Comparison of ENCODE assay signal across 8 mouse cellular contexts in the genomic region with DNA sequence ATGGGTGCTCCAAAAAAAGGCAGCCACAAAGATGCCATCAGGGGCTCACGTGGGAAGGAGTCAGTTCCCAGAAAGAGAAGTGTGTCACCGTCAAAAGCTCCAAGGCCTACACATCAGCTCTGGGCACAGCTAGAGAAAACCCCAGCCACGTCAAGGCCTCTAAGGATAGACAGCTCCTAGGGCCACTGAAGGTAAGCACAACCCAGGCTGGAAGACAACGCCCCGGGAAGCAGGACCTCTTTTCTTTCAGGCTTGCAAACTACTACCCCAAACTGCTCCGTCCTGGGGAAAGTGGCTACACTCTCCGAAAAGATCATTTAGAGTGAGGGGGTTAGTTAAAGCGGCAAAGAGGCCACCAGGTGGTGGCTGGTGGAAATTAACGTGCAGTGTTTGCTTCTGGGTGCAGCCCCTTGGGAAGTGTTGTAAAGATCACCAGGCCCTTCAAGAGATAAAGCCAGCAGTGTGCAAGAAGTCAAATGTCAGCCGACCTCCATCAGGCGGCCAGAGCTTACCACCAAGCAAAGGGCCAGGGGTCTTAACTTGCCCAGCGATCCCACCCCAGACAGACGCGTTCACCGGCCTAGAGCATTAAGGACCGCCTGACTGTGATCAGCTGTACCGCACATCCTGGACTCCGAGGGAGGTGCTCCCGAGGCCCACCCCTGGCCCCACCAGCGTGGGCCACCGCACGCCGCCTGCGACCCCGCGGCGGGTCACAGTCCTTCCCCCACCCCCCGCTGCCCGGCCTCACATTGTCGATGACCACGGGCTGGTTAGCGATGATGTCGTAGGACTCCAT. TPM values are rescaled to one million over a fixed set of nuclear protein-coding genes. Genes with fewer than 3 reads are reported as not detected.
DNase-seq lines count a peak whose midpoint lies in the region; ATAC-seq and TF ChIP-seq lines count a peak whose summit lies in the region.
"Had no signal": no experiment of that assay in that cellular context is flagged by ENCODE, and none has a peak within 500 bp of the region (broad histone marks: within the 10 kb centered on the region; RNA-seq: fewer than 3 reads in every experiment).

No protein-coding gene starts in this region.

- peak overlapping the region; percentile 41 for H3K27ac ChIP-seq in CH12.LX (ENCODE audit: insufficient read depth, low read depth)
- peak overlapping the region; percentile 98 for H3K27ac ChIP-seq in gastrocnemius, adult 2 months
- peak overlapping the region; percentile 68 for H3K27ac ChIP-seq in neural tube, embryonic 14.5 days (ENCODE audit: low read depth, low read length)

- no peaks in the 10 kb centered on the region for H3K27me3 ChIP-seq in CH12.LX (replicated peaks)
- H3K27me3 ChIP-seq in neural tube, embryonic 14.5 days (ENCODE audit: control insufficient read depth, insufficient read depth, low read length) = no peaks in the 10 kb centered on the region

- peaks cover 27% of the 10 kb centered on the region for H3K79me2 ChIP-seq in CH12.LX (replicated peaks; ENCODE audit: control insufficient read depth, extremely low read depth, insufficient read depth, poor library complexity, severe bottlenecking)

- in situ Hi-C loops in CH12.LX (cut with MboI; ENCODE audit: low pct_ligation_motif_present, low pct_unique_long_range_greater_than_20kb, low sequenced_read_pairs) = no loop called here

- peak overlapping the region; percentile 87 to 97 (median 89) for H3K4me3 ChIP-seq in CH12.LX (replicated peaks in 1 of 3; ENCODE audit: low read depth in 2 of 3, low read length in 2 of 3, poor library complexity in 1 of 3)
- H3K4me3 ChIP-seq in gastrocnemius, adult 2 months = peak overlapping the region; percentile 89
- peak overlapping the region; percentile 72 for H3K4me3 ChIP-seq in neural tube, embryonic 14.5 days (ENCODE audit: low read depth, low read length)

- intact Hi-C loops in gastrocnemius, adult 2 months (cut with DNase I) = loop anchor here (2.0 kb wide), 1 partner anchor 14 kb away; no protein-coding TSS in a partner anchor

- TF ChIP-seq RAD21 in CH12.LX (IDR thresholded peaks at IDR 0.05; ENCODE audit: low read depth, low read length) = peak; percentile 17

- no peak for TF ChIP-seq EP300 in CH12.LX (IDR thresholded peaks at IDR 0.05; ENCODE audit: low read length)

- no peak for TF ChIP-seq POLR2A in CH12.LX (IDR thresholded peaks at IDR 0.05; ENCODE audit: low read depth, low read length)

- WGBS in neural tube, embryonic 14.5 days = under 1% methylated on average over 33 of the region's 33 CpGs

- peak overlapping the region; percentile 70 for H3K4me2 ChIP-seq in CH12.LX (ENCODE audit: insufficient read depth, low read depth, poor library complexity, severe bottlenecking)
- H3K4me2 ChIP-seq in neural tube, embryonic 14.5 days (ENCODE audit: low read depth, low read length) = peak overlapping the region; percentile 83

- H3K9me3 ChIP-seq in CH12.LX (replicated peaks; ENCODE audit: low read length) = peaks cover 10% of the 10 kb centered on the region
- H3K9me3 ChIP-seq in neural tube, embryonic 14.5 days (ENCODE audit: control insufficient read depth, low read length) = no peaks in the 10 kb centered on the region

- peak; percentile 78 for ATAC-seq in neural tube, embryonic 14.5 days (ENCODE audit: low read depth)

- dilution Hi-C loops in CH12.LX (cut with MboI; ENCODE audit: extremely low pct_ligation_motif_present, extremely low pct_unique_long_range_greater_than_20kb, low sequenced_read_pairs) = no loop called here

- peak; percentile 57 to 61 for DNase-seq in B cell, adult 2 months
- peak; percentile 61 for DNase-seq in CH12.LX (ENCODE audit: extremely low read depth)
- peak; percentile 24 for DNase-seq in c-Kit-negative CD71-positive TER-119-positive erythroid progenitor cells, embryonic 14.5 days (ENCODE audit: low read depth, low spot score)
- DNase-seq in gastrocnemius, adult 2 months = peak; percentile 47
- DNase-seq in kidney, adult 11 months = peak; percentile 40
- DNase-seq in lung, adult 18-20 months = peak; percentile 21 to 23

- H3K4me1 ChIP-seq in CH12.LX (ENCODE audit: control insufficient read depth in 1 of 2, insufficient read depth in 2 of 2) = peaks cover 8 to 33% of the 10 kb centered on the region in 2 experiments; a peak in 3 of 4 replicates
- H3K4me1 ChIP-seq in neural tube, embryonic 14.5 days (ENCODE audit: control insufficient read depth, insufficient read depth, low read length) = peaks cover 10% of the 10 kb centered on the region

- peak; percentile 13 to 58; a peak in 2 of 4 replicates for TF ChIP-seq CTCF in CH12.LX (conservative IDR thresholded peaks at IDR 0.05 in 1 of 2, IDR thresholded peaks at IDR 0.05 in 1 of 2; ENCODE audit: low read depth in 2 of 2, low read length in 2 of 2)
- TF ChIP-seq CTCF in gastrocnemius, adult 2 months (IDR thresholded peaks at IDR 0.05) = peak; percentile 47

- peaks cover 27 to 41% of the 10 kb centered on the region in 2 experiments for H3K36me3 ChIP-seq in CH12.LX (replicated peaks in 1 of 2; ENCODE audit: control insufficient read depth in 1 of 2, insufficient read depth in 1 of 2, low read length in 1 of 2)
- peaks cover 8% of the 10 kb centered on the region for H3K36me3 ChIP-seq in neural tube, embryonic 14.5 days (ENCODE audit: control insufficient read depth, insufficient read depth, low read length)

- H3K9ac ChIP-seq in CH12.LX (ENCODE audit: insufficient read depth, low read depth) = peak overlapping the region; percentile 81
- peak overlapping the region; percentile 77 for H3K9ac ChIP-seq in neural tube, embryonic 14.5 days (replicated peaks; ENCODE audit: low read depth, low read length)

TF ChIP-seq in CH12.LX, 34 proteins besides CTCF, POLR2A, EP300 and RAD21:
- TF ChIP-seq ZKSCAN1 (IDR thresholded peaks at IDR 0.05; ENCODE audit: borderline replicate concordance, low read depth, low read length) (no peak), UBTF (IDR thresholded peaks at IDR 0.05; ENCODE audit: low read depth, low read length) (peak; percentile 47; the same call in 1 of the 2 replicates), SMC3 (IDR thresholded peaks at IDR 0.05; ENCODE audit: low read depth, low read length) (peak; percentile 36), MAX (IDR thresholded peaks at IDR 0.05; ENCODE audit: low read length) (0 out of 2 replicates have a peak, but pooled peaks have one; percentile 34)
TF ChIP-seq in CH12.LX: peak in this region for 3.

RNA-seq across cellular contexts. Expression of a gene that starts 0.7 kb away (rescaled TPM):
- total RNA-seq in CH12.LX (2012; rRNA removed) (not detected in 2 replicates), CH12.LX (2014; rRNA removed) (0.49 TPM in 1 of 2 replicates, not detected in the other)
- polyA plus RNA-seq in CH12.LX (2012; ENCODE audit: insufficient read length, low read depth) = not detected in 2 replicates
- 1 to 10 TPM in 1 of 2 experiments, under 1 TPM in 1; 0.51 to 1.5 TPM for total RNA-seq in gastrocnemius, adult 2 months (2021)
- polyA plus RNA-seq in neural tube, embryonic 14.5 days (2014; fragmentation: Nextera tagmentation; extraction: Ambion mirVana) = 0.40 and 0.92 TPM in 2 replicates

RNA-seq across cellular contexts. Expression of a gene that starts 5.0 kb away (rescaled TPM):
- total RNA-seq in CH12.LX (2012; rRNA removed) = 66.2 and 81.8 TPM in 2 replicates
- total RNA-seq in CH12.LX (2014; rRNA removed) = 61.0 and 63.6 TPM in 2 replicates
- 71.2 and 76.6 TPM in 2 replicates for polyA plus RNA-seq in CH12.LX (2012; ENCODE audit: insufficient read length, low read depth)
- total RNA-seq in gastrocnemius, adult 2 months (2021) = 100 to 1,000 TPM; 120 to 155 TPM
- polyA plus RNA-seq in neural tube, embryonic 14.5 days (2014; fragmentation: Nextera tagmentation; extraction: Ambion mirVana) = 103 and 117 TPM in 2 replicates

RNA-seq across cellular contexts. Expression of a gene that starts 18.0 kb away (rescaled TPM):
- total RNA-seq in CH12.LX (2012; rRNA removed) (448 and 523 TPM in 2 replicates), CH12.LX (2014; rRNA removed) (476 and 504 TPM in 2 replicates)
- 538 and 599 TPM in 2 replicates for polyA plus RNA-seq in CH12.LX (2012; ENCODE audit: insufficient read length, low read depth)
- 1,000 to 10,000 TPM; 1,153 to 1,545 TPM for total RNA-seq in gastrocnemius, adult 2 months (2021)
- polyA plus RNA-seq in neural tube, embryonic 14.5 days (2014; fragmentation: Nextera tagmentation; extraction: Ambion mirVana) = 700 and 834 TPM in 2 replicates

RNA-seq across cellular contexts. Expression of a gene that starts 26.3 kb away (rescaled TPM):
- total RNA-seq in CH12.LX (2012; rRNA removed) = not detected in 2 replicates
- total RNA-seq in CH12.LX (2014; rRNA removed) = not detected in 2 replicates
- polyA plus RNA-seq in CH12.LX (2012; ENCODE audit: insufficient read length, low read depth) = 0.50 TPM in 1 of 2 replicates, not detected in the other
- total RNA-seq in gastrocnemius, adult 2 months (2021) = under 1 TPM in 1 of 2 experiments, not detected in 1; 0.48 TPM
- not detected in 2 replicates for polyA plus RNA-seq in neural tube, embryonic 14.5 days (2014; fragmentation: Nextera tagmentation; extraction: Ambion mirVana)
- total RNA-seq: left cerebral cortex, adult 18-20 months had no signal

RNA-seq across cellular contexts. Expression of a gene that starts 52.3 kb away (rescaled TPM):
- total RNA-seq in CH12.LX (2012; rRNA removed) = 0.21 and 0.25 TPM in 2 replicates
- 0.23 TPM in 2 replicates for total RNA-seq in CH12.LX (2014; rRNA removed)
- polyA plus RNA-seq in CH12.LX (2012; ENCODE audit: insufficient read length, low read depth) = 0.18 TPM in 1 of 2 replicates, not detected in the other
- under 1 TPM in 1 of 2 experiments, not detected in 1; 0.84 TPM for total RNA-seq in gastrocnemius, adult 2 months (2021)
- 1.5 and 2.6 TPM in 2 replicates for polyA plus RNA-seq in neural tube, embryonic 14.5 days (2014; fragmentation: Nextera tagmentation; extraction: Ambion mirVana)

Comparison
In these comparisons a context has a peak if more than half of its experiments do, and no peak if none do; other contexts are left out.
1. Peak in every context shown above with its lines: DNase-seq, ATAC-seq, H3K4me3 ChIP-seq and H3K27ac ChIP-seq.
2. H3K27ac ChIP-seq: peak in every context shown above with its lines; median percentile 98 in gastrocnemius, adult 2 months; 68 in neural tube, embryonic 14.5 days; 41 in CH12.LX.